Mouse (Mus musculus): ENCODE results near the gene Timm10. TPM values are rescaled to one million over a fixed set of nuclear protein-coding genes. Genes with fewer than 3 reads are reported as not detected.
A peak's percentile ranks its signal among the peaks of the same experiment; 100 is the strongest.

Timm10 gene
- total RNA-seq, 2 experiments from 2014 or later, result 45.8 to 59.0 TPM

DNA sequence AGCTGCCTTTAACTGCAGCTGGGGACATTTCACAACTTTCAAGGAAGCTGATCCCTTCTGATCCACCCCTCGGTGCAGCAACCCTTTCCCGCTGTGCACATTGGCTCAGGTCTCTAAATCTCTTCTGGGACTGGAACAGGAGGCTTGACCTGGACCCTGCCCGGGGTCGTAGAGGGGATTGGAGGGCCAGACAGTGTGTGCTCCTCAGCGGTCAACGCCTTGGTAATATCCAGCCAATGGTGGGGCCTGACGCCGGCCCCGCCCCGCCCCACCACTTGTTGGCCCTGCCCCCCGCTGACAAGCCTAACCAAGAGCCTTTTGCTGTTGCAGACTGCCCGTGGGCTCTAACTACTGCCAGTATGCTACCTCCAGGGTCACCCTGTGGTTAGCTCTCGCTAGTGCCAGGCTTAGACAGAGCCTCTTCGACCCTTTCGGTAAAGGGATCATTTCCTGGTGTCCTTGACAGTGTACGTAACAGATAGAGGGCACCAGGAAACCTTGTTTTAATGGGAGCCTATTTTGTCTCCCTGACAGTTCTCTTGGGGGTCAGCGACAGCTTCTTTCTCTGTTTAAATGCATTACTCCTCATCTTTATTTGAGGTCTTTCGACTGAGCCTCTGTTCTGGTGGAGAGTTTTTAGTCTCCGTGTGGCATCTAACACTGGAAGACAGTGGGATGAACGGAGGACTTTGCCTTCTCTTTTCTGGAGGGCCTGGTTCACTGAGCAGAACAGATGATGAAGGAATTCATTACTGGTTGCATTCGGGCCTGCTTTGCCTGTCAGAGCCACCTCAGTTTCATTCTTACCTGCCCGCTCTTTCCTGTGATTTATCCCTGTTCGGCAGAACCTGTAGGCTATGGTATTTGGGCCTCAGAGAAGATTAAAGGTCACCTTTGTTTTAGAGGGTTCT lies 24.6 kb downstream of the Timm10 start:
- peak; percentile 45 to 54 for DNase-seq (ENCODE audit: low spot score in 2 of 2)

DNA sequence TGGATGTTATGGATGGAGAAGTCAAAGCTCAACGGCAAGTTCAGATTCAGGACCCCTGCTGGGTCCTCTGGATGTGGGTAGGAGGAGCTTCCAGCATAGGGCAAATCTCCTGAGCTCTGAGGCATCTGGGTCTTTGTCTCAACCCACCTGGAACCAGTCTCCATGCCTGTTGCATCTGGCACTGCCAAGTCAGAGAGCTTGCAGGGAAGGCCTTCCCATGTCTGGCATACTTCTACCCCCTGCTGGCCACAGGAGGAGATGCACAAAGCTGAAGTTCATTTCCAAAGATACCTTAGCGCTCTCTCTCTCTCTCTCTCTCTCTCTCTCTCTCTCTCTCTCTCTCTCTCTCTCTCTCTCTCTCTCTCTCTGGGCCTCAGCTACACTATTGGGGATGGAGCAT lies 28.9 kb downstream of the Timm10 start:
- DNase-seq (ENCODE audit: low spot score in 2 of 2), result peak; percentile 21 to 42

DNA sequence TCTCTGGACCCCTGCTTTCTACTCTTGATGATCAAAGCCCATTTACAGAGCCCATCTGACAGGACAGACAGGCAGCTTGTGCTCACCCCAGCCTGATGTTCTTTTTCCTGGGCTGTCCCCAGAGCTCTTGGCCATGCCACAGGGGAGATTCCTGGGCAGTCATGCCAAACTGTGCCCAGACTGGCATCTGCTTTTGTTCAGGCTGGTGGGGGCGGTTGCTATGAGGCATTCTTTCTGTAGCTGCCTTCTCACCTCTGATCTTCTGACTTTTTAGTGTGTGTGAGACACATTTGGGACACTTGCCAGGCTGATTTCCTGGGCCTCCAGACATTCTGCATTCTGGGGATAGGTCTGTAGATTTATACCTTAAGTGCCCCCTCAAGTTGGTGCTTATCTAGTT lies 31.8 kb downstream of the Timm10 start:
- DNase-seq (ENCODE audit: low spot score in 2 of 2), result no peak

DNA sequence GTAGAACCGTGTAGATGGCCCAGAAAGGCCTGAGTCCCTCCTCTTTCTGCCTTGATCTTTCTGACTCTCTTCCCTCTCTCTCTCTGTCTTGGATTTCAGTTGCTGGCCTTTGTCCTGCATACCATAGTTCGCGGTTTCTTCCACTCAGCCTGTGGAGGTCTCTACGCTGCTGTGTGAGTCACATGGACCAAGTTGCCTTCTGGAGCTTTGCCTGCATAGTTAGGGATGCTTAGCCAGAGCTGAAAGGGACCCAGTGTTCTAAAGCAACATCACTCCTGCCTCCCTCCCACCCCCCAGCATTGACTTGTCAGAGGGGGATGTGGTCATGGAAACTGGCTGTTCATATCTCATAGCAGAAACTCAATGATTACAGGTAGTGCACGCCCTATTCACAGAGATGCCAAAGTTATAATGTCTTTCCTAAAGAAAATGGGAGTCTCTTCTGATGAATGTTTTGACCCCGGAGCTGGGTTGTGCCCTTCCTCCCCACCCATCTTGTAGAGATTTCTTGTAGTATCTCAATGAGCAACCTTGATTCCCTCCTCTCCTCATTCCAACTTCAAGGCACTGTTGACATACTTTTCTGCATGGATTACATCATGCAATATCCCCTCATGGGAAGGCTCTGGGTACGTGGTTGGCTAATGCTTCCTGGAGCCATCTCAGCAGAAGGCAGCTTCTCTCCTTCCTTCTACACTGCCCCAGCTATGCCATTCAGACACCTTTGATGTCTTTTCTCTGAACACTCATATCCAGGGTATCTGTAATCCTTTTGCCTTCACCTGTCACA lies 33.4 kb downstream of the Timm10 start:
- DNase-seq (ENCODE audit: low spot score in 2 of 2), result no peak

DNA sequence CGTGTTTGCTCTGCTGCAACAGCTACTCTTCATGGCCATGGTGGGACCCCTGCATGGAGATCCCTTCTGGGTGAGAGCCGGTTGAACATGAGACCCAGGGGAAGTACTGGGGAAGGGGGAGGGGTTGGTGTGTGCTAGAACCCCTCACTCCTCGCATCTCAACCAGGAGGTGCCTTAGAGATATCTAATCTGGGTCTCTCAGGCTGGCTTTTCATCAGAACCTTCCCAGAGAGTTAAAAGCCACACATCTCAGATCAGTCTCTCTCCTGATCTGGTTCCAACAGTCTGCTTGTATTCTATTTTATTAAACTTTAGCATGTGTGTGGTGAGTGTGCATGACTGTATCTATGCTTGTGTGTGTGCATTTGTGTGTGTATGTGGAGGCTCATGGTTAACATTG lies 34.6 kb downstream of the Timm10 start:
- DNase-seq (ENCODE audit: low spot score in 2 of 2), result no peak

DNA sequence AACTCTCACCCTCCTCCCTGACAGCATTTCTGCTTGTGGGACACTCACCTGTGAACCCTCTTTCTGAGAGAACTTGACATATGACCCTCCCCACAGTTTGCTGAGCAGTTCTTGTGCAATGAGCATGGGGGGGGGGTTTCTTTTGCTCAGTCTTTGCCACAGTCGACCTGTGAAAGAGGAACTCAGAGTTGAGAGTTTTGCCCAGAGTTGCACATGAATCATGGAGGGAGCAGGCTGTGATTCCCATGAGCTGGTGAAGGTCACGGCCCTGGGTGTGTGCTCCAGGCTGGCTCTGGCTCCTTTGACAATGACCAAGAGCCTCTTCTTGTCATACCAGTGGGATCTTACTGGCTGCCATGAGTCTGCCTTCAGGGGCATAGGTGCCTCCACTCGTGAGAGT lies 35.4 kb downstream of the Timm10 start:
- DNase-seq (ENCODE audit: low spot score in 2 of 2), result no peak

DNA sequence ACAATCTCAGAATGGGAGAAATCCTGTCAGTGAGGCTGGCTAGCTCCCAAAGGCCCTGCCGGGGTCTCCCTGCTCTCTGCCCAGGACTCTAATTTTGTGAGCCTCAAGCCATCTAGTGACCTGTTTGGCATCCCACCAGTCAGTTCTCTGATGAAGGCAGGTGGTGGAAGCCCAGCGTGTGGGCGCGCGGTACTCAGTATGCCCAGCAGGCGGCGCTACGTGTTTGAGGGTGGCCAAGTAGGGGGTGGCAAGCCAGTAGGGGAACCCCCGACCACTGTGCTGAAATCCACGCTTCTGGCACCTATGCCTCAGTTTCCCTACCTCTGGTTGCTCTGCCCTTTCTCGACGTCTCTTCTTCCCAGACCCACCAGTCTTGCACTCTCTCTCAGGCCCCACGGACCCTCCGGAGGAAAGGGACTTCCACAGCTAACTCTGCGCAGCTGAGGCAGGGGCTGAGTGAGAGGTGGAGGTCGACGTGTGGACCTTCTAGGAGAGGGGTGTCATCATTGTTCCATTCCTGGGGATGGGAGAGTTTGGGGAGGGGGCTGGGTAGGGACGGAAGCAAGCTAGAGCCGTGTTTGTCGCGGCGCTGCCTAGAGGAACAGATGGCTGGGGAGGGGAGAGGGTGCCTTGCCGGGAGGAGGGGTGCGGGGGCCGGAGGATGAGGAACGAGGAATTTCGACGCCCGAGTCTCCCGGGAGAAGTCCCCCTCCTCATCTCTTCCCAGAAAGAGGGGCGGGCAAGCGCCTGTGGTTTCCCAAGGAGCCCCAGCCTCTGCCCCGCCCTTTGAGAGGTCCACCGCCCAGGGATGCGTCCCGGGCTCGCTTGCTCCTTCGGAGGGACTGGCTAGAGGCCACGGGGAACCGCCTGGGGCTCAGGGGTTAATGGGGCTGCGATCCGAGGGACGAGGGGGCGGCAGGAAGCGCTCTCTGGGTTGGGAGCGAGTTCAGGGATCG lies 39.1 kb downstream of the Timm10 start:
- peak; percentile 37 to 62 for DNase-seq (ENCODE audit: low spot score in 2 of 2)

DNA sequence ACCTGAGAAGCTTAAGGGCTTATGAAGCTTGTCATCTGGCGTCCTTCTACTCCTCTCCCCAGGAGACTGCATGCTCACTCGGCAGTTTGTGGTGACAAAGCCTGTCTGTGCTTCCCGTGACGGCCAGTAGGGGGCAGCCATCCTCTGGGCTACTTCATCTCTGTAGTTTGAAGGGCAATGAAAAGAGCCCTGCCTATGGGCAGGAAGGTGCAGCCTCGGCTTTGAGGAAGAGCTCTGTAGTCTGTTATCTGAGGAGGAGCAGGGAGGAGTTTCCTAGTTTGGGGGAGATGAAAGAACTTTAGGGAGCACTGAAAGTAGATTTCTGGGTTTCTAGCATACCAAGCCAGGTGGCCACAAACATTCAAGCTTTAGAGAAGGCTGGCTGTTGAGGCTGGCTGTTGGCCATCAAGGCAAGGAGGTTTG lies 41.7 kb downstream of the Timm10 start:
- peak; percentile 42 to 64 for DNase-seq (ENCODE audit: low spot score in 2 of 2)

DNA sequence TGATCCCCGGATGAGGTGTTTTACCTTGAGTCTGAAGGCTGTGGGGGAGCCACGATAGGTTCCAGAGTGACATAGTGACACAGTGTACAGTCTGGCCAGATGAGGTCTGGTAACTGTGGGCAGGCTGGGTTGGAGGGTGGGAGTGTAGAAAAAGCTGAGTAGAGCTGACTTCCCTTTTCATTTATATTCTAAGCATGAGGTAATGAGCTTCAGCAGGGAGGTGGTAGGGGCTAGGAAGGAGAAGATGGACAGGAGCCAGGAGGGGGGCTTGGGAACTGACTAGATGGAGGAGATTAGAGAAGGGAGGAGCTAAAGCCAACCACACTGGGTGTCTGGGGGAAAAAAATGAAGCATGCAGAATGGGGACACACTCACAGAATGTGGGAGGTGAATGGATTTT lies 42.2 kb downstream of the Timm10 start:
- no peak for DNase-seq (ENCODE audit: low spot score in 2 of 2)

DNA sequence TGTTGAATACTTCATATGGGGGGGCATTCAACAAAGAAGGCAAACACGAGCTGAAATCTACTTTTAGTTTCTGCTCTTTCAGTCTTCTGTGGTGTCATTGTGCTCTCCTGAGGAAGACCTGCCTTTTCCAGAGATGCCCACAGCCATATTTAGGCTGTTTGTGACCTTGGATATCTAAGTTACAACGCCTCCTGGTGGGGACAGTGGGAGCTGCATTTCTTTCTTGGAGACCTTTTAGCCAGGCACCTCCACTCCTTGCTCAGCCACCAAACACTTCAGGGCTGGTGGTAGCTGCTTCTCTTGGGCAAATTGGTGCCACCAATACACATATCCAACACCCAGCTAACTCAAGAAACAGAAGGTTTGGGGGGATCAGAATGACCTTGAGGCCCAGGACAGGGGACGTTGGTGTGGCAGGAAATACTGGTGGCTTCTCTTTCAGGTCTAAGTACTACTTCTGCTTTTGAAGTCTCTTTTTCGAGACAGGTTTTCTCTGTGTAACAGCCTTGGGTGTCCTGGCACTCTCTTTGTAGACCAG lies 43.9 kb downstream of the Timm10 start:
- DNase-seq (ENCODE audit: low spot score in 2 of 2), result no peak

DNA sequence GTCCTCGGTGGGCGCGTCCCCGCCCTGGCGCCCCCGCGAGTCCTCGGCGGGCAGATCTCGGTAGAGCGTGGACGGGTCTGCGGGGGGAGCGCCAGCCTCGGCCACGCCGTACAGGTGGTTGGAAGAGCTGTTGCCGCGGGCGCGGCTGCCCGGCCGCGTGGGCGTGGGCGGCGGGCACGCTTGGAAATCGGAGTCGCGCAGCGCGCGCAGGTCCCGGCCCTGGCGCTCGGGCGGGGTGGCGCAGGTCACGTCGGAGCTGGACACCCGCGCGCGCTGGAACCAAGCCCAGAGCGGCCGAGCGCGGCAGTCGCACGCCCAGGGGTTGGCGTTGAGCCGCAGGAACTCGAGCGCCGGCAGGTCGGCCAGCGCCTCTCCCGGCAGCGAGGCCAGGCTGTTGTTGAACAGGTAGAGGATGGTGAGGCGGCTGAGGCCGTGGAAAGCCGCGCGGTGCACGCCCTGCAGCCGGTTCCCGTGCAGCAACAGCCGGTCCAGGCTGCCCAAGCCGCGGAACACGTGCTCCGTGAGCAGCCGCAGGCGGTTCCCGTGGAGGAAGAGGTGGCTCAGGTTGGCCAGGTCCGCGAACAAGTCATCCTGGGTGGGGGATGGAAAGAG lies 45.4 kb downstream of the Timm10 start:
- peak; percentile 46 to 70 for DNase-seq (ENCODE audit: low spot score in 2 of 2)

DNA sequence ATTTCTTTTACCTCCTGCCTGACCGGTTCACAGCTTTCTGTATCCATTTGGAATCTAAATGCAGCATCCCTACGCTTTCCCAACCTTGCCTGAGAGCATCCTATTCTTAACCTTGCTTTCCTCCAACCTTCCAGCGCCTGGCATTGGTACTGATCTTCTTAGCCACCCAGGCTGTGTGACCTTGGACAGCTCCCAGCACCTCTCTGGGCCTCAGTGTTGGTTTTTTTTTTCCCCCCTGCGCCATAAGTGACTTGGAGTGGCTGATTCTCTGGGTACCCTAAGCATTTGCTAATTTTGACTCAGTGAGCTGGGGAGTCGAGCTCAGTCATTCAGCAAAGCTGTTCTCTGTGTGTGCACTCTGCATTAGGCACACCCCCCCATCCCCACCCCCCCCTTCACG lies 49.0 kb downstream of the Timm10 start:
- DNase-seq (ENCODE audit: low spot score in 2 of 2), result no peak

Other genes starting within 250 kb of the Timm10 start
- gene Ctnnd1, start 176.2 kb upstream of the Timm10 start, total RNA-seq (2021), result 100 to 1,000 TPM; 123 to 129 TPM
- gene Btbd18, start 167.9 kb upstream of the Timm10 start, total RNA-seq (2021), result under 1 TPM in 1 of 2 experiments, not detected in 1; 0.10 TPM
- gene Selenoh, start 156.2 kb upstream of the Timm10 start, total RNA-seq (2021), result 10 to 100 TPM; 21.9 to 28.8 TPM
- gene Gm28635, start 149.0 kb upstream of the Timm10 start, total RNA-seq (2021), result not detected
- gene Med19, start 148.6 kb upstream of the Timm10 start, total RNA-seq (2021), result 10 to 100 TPM; 22.7 to 25.9 TPM
- gene Tmx2, start 147.9 kb upstream of the Timm10 start, total RNA-seq (2021), result 100 to 1,000 TPM; 146 to 179 TPM
- gene Zdhhc5, start 111.8 kb upstream of the Timm10 start, total RNA-seq (2021), result 10 to 100 TPM; 62.0 to 70.2 TPM
- 10 to 100 TPM; 13.4 to 15.3 TPM for gene Clp1, start 99.6 kb upstream of the Timm10 start, total RNA-seq (2021)
- gene Ypel4, start 92.9 kb upstream of the Timm10 start, total RNA-seq (2021), result 1 to 10 TPM; 4.8 to 5.1 TPM
- gene Gm19426, start 83.3 kb upstream of the Timm10 start, total RNA-seq (2021), result 1 to 10 TPM; 1.5 to 1.8 TPM
- 100 to 1,000 TPM in 1 of 2 experiments, 10 to 100 TPM in 1; 78.6 to 115 TPM for gene Serping1, start 51.6 kb upstream of the Timm10 start, total RNA-seq (2021)
- gene Ube2l6, start 28.2 kb upstream of the Timm10 start, total RNA-seq (2021), result 10 to 100 TPM; 17.6 to 26.4 TPM
- gene Smtnl1, start 4.3 kb upstream of the Timm10 start, total RNA-seq (2021), result under 1 TPM in 1 of 2 experiments, not detected in 1; 0.32 TPM
- gene Slc43a1, start 11.9 kb downstream of the Timm10 start, total RNA-seq (2021), result 1 to 10 TPM; 9.3 to 9.4 TPM
- gene Rtn4rl2, start 59.7 kb downstream of the Timm10 start, total RNA-seq (2021), result 1 to 10 TPM; 1.9 to 2.4 TPM
- gene Slc43a3, start 109.6 kb downstream of the Timm10 start, total RNA-seq (2021), result 10 to 100 TPM; 61.3 to 67.3 TPM
- not detected for gene Prg2, start 153.5 kb downstream of the Timm10 start, total RNA-seq (2021)
- gene Prg3, start 161.2 kb downstream of the Timm10 start, total RNA-seq (2021), result not detected
- gene Ssrp1, start 210.2 kb downstream of the Timm10 start, total RNA-seq (2021), result 100 to 1,000 TPM in 1 of 2 experiments, 10 to 100 TPM in 1; 96.5 to 122 TPM
- under 1 TPM; 0.74 to 0.86 TPM for gene P2rx3, start 210.5 kb downstream of the Timm10 start, total RNA-seq (2021)
- gene Tnks1bp1, start 221.0 kb downstream of the Timm10 start, total RNA-seq (2021), result 10 to 100 TPM; 82.1 to 89.6 TPM